Mouse (Mus musculus) right cerebral cortex, adult 18-20 months (tissue): Measurements from ENCODE around the gene Ptprk.

Experiments used
- DNase-seq: peaks from one replicate; pipeline ENCODE4 v3.0.0; 2022; ENCODE audit warnings: mixed read lengths

The Ptprk gene

DNA sequence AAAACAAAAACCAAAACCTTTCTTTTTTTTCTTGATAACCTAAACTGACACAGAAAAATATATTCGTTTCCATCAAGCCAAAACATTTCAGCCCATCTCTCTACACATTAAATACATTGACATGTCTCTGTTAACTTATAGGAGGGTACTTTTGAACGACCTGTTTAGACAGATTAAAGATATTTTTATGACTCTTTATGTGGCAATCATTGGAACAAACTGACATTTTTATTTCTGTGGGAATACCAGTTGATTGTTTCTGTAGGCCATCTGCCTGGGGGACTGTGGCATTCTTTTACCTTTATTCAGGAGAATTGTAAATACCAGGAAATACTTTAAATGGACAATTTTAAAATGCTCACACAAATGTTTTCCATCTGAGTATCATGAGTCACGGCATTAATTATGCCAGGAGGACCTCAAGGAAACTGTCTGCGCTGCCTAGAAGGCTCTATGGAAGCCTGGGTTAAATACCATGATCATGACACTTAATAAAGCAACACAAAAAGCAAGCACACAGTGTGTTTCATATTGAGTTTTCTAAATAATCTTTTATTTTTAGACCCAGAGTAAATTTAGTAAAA lies 229.8 kb downstream of the Ptprk start:
- DNase-seq: no peak

DNA sequence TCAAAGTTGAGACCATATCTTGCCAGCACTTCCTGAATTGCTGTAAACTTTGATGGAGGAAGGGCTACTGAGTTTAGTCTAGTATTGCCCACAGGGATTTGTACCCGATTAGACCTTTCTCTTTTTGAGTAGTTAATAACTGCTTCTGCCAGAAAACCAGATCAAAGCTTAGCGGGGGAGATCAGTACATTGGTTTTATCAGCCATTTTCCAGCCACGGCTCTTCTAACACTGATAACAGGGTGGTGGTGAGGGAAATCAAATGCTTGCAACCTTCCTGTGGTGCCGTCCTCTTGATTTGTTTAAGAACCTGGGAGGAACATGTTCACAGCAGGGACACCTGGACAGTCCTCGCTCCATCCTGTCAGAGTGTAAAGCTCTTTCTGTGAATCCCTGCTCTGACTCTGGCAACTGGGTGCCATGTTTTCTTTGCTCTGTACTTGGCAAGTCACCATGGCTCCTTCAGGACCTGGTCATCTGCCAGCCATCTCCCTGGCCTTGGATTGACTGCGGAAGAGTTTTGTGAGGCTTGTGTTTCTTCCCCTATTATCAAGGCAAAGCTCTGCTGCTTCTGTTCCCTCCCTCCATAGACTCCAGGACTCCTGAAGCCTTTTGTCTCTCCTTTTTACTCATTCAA lies 231.9 kb downstream of the Ptprk start:
- no peak for DNase-seq

DNA sequence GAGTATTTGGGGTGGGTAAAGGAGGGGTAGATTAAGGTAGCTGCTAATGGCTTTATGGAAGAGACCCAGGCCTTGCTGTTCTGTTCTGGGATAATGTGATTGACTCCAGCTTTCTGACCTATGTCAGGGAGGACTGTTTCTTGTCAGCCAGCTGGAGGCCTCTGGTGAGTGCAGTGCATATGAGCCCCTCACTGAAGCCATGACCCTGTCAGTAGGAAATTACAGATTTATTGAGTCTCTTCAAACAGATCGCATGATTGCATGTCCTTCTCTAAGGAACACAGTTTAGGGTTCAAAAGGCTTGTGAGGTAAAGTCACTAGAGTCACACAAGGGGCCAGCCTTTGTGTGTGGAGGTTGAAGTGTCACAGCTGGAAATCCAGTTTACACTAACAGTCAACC lies 236.7 kb downstream of the Ptprk start:
- DNase-seq: no peak

DNA sequence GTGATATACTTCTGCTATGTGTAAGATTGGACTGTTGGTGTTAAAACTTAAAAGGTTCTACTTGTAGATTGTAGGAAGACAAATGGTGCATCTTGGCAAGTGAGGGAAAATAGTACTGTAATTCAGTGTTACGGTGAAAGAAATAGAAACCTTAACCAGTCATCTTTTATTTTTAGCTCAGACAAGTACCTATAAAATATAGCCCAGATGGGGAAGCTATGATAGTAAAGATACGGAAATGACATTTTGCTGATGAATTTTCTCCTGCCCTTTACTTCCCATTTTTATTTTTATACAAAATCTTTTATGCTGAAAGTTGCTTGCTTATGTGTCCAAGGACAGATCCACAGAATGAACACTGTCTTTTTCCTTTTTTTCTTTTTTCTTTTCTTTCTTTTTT lies 248.4 kb downstream of the Ptprk start:
- DNase-seq: no peak

DNA sequence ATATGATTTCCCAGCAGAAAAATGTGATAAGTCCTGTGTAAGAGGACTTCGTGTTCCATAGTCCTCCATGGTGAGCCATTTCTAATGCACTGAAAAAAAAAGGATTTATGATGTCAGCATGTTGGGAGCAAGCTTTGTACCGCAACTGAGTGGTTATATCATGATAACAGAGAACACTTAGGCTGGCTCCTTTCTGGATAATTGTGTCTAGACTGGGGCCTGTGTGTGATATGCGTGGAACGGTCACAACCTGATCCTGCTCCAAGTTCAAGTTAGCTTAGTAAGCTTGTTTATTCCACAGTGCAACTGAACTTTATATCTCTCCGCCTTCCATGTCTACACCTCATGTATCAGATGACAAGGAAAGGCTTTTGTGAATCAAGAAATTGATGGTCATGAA lies 260.6 kb downstream of the Ptprk start:
- DNase-seq: no peak

DNA sequence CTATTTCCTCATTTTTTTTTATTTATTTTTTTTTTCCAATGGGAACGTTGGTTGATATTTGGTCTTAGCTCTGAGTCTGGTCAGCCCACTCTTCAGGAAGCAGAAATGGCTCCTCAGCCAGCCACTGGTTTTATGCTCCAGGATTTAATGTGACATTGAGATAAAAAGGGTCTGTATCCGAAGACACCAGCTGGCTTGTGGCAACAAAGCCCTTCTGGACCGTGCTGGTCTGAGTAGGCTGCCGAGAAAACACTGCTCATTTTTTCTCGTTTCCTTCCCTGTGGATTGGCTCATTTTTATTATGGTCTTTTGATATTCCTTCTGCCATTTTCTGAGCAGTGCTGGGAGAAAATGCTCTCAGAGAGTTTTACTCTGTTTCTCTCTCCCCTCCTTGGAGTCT lies 263.9 kb downstream of the Ptprk start:
- DNase-seq: no peak

DNA sequence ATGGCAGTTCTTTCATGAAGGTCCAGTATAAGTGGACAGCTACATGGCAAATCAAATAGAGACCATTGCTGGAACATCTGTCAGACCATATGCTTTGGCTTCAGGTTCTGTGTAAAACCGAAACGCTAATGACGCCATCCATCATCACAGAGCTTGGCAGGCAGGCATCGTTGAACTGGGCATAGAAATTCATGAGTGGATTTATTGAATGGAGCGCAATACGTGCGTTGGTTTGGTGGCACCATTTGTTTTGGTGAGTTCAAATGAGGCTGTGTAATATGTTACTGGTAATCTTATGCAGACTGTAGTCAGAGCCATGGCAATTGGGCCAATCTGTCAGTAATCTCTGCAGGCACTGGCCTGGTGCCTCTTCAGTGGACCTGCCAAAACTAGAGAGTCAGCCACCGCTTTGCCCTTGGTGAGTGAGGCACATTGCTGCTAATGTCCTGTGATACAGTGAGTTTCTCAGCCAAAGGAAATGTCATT lies 270.6 kb downstream of the Ptprk start:
- DNase-seq: peak; percentile 3

DNA sequence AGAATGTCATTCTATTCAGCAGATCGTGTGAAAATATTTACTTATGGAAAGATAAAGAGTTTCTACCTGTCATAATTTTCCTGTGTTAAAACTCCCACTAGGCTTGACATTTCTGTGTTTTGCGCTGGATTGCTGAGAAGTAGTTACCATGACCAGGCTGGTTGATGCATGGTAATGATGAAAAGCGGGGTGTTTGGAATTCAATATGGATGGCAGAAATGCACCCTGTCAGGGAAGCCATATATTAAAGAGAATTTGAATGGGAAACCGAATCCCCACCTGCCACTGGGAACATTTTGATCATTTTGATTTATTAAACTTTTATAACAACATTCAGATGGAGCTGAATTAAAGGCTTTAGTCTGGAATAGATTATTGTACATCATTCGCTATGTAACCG lies 290.7 kb downstream of the Ptprk start:
- no peak for DNase-seq

DNA sequence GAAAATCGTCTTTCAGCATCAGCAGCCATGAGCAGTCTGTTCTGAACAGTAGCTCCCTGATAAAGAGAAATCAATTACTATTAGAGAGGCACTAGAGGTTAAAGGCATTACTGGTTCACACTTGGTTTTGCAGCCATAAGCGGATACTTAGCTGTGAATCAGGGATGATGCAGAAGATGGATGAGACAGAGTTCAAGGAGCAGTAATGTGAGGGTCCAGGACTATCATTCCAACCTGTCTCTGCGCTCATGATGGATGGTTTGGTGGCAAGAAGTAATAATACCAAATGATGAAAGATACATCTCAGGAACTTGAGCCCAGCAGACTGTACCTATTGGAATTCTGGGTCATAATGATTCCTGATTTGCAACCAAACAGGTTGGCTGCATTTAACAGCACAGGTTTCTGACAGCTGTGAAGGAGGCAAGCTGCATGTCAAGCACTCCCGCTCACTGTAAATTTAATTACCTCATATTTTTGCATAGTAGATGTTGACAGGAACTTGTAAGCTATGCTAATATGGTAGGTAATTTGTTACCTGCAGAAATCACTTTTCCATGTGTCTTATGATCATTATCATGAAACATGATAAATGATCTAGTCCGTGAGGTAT lies 291.6 kb downstream of the Ptprk start:
- no peak for DNase-seq

DNA sequence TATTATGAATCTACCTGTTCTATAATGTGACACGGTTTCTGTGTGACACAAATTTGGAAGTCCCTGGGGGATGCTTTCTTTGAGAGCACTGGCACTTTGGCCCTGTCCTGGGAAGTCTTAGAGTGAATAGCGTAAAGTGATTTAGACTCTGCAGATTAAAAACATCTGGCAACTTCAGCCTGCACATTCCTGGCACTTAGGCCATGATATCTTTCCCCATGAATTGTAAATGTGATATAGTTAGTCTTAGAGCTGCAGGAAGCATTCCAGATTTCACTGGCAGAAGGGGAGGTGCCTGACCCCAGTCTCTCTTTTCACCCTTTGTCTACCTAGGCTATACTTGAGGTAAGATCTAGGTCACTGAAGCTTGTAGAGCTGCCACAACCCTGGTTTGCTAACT lies 295.2 kb downstream of the Ptprk start:
- no peak for DNase-seq

DNA sequence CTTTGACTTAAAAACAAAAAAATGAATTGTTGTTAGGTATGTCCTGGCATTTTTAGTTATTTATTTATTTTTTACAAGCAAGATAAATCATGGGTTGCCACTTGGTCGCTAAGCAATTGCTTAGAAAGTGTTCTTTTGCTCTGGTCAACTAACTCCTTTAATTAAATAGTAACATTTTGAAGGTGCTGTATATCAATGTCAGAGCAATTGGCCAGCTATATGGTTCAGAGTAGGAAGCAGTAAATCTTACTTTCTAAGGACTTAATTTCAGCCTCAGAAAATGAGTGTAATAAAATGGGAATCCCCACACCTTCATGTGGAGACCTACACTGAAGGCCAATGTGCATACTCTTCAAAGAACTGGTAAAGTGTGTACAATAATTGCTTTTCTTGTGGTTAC lies 300.3 kb downstream of the Ptprk start:
- no peak for DNase-seq

DNA sequence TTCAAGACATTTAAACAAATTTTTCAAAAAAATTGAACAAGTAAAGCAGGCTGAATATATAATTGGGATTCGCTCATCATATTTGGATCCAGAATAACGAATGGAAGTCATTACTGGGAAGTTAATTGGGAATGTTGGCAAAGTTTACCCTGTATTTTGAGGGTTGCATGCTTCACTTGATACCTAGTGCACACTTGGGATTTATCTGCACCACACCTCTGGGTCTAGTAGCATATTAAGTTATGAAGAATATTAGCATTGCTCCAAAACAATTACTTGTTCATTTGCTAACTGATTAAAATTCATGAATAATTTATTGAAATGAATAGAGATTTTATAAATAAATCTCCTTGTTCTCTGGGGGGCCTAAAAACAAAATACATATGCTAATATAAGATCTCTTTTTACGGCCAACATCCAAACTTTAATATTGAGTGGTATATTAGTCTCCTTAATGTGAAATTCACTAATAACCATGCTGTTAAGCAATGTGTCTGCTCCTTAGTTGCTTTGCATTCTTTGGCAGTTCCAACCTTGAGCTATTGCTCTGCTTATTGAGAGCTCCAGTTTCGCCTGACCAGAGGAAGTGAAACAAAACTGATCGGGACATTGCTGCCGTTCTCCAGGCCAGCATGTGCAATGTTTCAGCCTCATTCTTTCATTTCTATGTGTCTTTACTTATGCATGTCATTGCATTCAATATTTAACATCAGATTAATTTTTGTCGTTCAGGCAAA lies 305.3 kb downstream of the Ptprk start:
- DNase-seq: no peak

DNA sequence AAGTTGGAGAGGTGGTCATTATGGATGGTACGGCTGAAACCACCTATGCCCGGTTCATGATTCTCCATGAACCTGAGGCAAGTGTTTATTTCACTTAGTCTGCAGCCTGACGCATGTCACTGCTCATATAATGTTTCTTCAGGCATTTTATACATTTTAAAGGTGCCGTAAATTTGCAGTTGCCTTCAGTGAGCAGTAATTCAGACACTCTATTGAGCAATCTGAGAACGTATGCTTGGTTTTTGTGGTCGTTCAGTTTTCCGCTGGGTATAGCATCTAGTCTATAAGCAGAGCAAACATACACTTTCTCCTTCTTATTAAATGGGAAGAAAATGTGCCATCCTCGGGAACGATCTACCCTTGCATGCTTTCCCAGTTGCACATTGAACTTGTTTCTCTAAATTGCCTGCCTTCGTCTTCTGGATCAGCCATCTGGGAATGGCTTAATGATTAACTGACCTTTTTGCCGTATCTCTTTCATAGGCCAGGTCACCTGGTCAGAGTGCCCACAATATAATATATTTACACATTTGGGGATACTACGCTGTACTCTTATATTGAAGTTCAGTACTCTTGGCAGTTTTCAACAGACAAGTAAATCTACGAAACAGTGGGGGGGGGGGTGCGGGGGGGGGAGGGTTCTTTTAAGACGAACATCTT lies 313.1 kb downstream of the Ptprk start:
- no peak for DNase-seq

DNA sequence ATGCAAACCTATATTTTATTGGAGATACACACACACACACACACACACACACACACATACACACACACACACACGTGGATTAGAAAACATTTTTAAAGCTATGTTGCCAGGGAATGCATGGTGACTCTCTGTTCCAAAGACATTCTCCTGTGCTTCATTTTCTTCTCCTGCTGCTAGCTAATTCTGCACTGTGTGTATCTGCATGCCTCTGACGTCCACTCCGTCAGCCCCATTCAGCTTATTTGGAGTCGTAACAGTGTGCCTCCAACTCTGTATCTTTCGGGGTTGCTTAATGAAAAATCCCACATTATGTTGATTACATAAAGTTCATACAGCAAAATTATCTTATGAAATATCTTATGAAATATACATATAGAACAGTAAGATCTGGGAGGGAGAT lies 316.5 kb downstream of the Ptprk start:
- DNase-seq: no peak

DNA sequence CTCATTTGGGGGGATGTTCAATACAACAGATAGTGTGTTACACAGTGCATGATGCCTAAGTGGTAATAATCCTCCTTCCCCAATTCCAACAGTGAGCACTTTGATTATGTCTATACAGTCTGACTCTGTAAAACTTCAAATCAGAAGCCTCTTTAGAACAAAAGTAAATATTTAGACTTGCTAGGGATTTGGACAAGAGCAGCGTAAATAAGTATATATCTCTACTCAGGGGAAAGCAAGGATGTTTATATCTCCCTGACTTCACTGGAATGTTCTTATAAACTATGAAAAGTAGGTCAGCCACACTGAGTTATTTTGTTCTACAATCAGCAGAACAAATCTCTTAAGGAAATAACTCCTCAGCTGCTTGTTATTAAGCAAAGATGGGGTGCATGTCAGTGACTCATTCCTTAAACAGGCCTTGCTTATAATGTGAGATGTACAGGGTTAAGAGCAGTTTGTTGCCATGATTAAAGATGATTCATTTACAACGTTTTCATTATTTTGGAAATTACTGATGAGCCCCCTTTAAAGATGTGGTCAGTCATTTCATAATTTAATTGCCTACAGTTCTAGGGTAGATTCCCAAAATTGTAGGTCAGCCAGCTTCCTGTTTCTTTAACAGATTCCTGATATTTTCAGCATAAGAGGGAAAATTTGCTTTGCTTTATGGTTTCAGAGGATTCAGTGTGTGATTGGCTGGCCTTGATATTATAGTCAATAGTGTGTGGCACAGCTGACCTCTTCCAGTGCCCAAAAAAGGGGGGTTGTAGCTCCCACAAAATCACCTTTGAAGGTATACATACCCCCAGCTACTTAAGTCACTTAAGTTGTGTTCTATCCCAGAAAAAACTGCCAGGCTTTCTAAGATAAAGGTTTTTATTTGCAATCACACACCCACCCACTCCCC lies 321.2 kb downstream of the Ptprk start:
- no peak for DNase-seq

DNA sequence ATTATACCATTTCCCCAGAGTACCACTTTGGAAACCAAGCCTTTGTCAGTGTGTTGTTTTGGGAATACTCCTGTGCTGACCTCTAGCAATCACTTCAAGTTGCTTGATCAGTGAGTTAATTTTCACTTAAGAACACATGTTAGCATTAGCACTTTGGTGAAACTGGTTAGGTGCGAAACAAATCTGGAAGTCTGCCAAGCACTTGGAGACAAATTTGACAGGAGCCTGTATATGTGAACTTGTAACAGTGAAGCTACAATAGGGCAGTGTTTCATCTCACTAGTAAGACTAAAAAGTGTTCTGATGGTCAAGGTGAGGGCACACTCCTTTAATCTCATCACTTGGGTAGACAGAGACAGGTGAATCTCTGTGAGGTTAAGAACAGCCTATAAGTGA lies 321.9 kb downstream of the Ptprk start:
- DNase-seq: no peak

DNA sequence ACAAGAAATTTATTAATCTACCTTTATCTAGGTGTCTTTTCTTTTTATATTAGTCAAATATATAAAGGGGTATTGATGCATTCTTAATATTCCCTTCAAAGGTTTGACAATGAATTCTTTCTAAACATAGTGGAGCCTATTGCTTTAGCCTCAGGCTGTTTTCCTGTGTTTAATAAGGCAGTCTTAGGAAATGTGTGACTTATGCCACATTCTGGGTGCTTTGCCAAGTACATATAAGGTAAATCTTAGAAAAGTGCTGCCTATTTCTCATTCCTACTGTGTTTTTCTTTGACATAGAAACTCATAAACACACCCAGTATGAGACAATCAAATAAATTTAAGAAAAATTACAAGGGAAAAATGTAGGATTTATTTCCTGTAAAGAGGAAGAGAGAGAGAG lies 327.2 kb downstream of the Ptprk start:
- DNase-seq: no peak

DNA sequence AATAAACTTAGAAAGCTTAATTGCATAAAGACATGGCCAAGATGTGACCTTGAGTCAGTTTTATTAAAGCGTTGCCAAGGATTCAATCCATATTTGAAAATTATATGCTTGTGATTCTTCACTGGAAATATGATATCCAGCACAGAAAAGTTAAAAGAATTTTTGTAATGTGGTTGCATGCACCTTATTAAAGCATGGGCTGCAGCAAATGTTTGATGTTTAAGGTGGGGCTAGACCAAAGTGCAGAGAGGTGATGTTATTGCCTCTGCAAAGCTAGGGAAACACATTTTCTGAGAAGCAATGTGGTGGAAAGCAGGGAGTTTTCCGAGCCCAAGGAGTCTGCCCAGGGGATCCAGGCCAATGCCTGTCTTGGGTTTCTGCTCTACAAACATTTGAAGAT lies 334.4 kb downstream of the Ptprk start:
- DNase-seq: no peak

DNA sequence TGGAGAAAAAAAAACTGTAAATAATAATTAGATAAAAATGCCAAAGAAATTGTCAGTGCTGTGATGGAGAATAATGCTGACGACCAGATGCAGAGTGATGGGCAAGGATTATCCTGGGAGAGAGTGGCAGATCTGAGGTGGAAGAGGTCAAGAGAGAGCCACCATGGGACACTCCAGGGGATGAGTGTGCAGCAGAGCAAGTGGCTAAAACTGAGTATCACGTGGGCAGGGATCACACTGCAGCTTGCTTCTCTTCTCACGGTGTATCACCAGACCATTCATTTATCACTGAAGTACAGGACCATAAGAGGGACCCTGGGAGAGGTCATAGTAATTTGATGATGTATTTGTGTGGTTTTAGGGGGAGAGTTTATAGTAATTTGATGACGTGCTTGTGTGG lies 340.2 kb downstream of the Ptprk start:
- DNase-seq: no peak

DNA sequence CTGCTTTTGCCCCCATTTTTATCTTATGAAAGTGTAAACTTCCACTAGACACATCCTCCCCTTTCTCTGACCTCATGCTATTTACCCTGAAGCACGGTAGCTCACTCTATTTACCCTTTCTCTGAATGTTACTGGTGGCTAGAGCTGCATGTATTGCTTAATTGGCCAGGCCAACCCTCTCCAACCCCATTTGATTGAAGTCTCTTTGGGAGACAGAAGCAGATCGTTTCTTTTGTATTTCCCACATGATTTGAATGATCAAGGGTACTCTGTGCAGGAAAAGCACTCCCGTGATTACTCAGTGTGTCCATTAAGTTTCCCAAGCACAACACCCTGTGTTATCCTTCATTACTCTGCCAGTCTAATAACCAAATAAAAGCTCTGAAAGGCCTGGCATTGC lies 348.0 kb downstream of the Ptprk start:
- no peak for DNase-seq

DNA sequence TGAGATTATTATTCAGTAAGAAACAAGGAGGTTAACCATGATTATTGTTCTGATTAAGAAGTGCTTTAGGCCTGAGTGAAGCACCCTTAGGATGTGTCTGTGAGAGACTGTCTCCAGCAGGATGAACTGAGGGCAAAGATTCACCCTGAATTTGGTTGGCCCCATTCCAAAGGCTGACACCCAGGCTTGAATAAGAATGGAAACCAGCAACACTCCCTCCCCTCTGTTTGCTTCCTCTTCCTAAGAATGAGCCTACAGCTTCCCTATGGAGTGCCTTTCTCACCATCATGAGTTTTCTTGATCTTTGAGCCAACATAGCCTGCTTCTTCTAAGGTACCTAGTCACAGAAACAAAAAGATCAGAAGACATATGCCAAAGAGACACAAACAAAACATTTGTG lies 350.8 kb downstream of the Ptprk start:
- DNase-seq: no peak

DNA sequence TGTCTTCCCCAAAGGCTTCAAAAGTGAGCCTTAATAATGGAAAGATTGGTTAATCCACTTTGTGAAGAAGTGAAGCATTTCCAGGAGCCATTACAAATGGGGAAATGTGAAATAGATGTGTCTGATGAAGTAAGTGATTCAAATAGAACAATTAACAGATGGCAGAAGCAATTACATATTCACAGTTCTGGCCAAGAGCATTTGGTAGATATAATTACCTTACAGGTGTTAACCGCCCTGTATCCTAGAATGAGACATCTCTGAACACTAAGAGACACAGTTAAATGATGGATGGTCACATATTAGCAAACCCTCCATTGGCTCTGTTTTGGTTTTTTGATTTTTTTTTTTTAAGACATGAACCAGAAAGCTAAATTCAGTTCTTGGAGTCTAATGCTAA lies 361.5 kb downstream of the Ptprk start:
- DNase-seq: no peak
